Mouse (Mus musculus) stomach, embryonic 15.5 days (tissue): ENCODE data around the gene Ptpn14. TPM values are rescaled to one million over a fixed set of nuclear protein-coding genes. Genes with fewer than 3 reads are reported as not detected.

ENCODE experiments used
- ATAC-seq: fragments of 200-750 bp; cut with Nextera tagmentation; 2 replicates; pipeline ENCODE4 v1.8.0; 2017; ENCODE audit warnings: low read depth, moderate number of reproducible peaks, moderate TSS enrichment; ENCODE audit not compliant: insufficient read depth, low FRiP score
- H3K27ac ChIP-seq: fragments of 300-500 bp; sonication (generic); 2 replicates; pipeline ENCODE4 v1.5.1; 2015; ENCODE audit warnings: mild to moderate bottlenecking, inconsistent platforms
- H3K27me3 ChIP-seq: fragments of 300-500 bp; sonication (generic); replicated peaks from 2 replicates; pipeline ENCODE4 v1.6.1; 2015; ENCODE audit warnings: inconsistent platforms
- H3K36me3 ChIP-seq: fragments of 300-500 bp; sonication (generic); 2 replicates; pipeline ENCODE4 v1.6.1; 2015; ENCODE audit warnings: inconsistent platforms
- H3K4me1 ChIP-seq: fragments of 300-500 bp; sonication (generic); 2 replicates; pipeline ENCODE4 v1.6.1; 2015; ENCODE audit warnings: inconsistent platforms
- H3K4me2 ChIP-seq: fragments of 300-500 bp; sonication (generic); 2 replicates; pipeline ENCODE4 v1.6.1; 2015; ENCODE audit warnings: mild to moderate bottlenecking, inconsistent platforms
- H3K4me3 ChIP-seq: fragments of 300-500 bp; sonication (generic); replicated peaks from 2 replicates; pipeline ENCODE4 v1.5.1; 2015; ENCODE audit warnings: inconsistent platforms
- H3K9ac ChIP-seq: fragments of 300-500 bp; sonication (generic); 2 replicates; pipeline ENCODE4 v1.6.1; 2015; ENCODE audit warnings: inconsistent platforms
- H3K9me3 ChIP-seq: fragments of 300-500 bp; sonication (generic); 2 replicates; pipeline ENCODE4 v1.6.1; 2016; ENCODE audit warnings: inconsistent platforms
- WGBS: fragments of 180-500 bp; shearing (Covaris S2); methylation state at CpG from one replicate; pipeline ENCODE4 v1.1.7; 2015; 5-methylcytosine and 5-hydroxymethylcytosine counted together
- polyA plus RNA-seq: library from polyadenylated mRNA; unstranded; fragments of >200 nt; fragmentation: Nextera tagmentation; extraction: Ambion mirVana; gene quantifications from 2 replicates; pipeline ENCODE4 v1.2.1, GENCODE M21; 2015

The Ptpn14 gene
- polyA plus RNA-seq, 1 experiment from 2014 or later = 7.6 TPM

GRCm38 (mm10) chr1:189778343-189778742, 50.3 kb downstream of the Ptpn14 start:
- Histone ChIP-seq H3K4me1 (peaks cover 16% of the 10 kb centered on the region), H3K27me3 (no peaks in the 10 kb centered on the region), H3K4me2 (no peak overlapping the region), H3K27ac (no peak overlapping the region), H3K36me3 (no peaks in the 10 kb centered on the region), H3K4me3 (no peak overlapping the region), H3K9ac (no peak overlapping the region), H3K9me3 (no peaks in the 10 kb centered on the region)
- 27% methylated on average over 5 of the region's 5 CpGs for WGBS
- ATAC-seq = no peak

- 53% methylated on average over 3 of the region's 3 CpGs for WGBS
- H3K9ac ChIP-seq = no peak overlapping the region
- H3K27me3 ChIP-seq = no peaks in the 10 kb centered on the region
- H3K4me3 ChIP-seq = no peak overlapping the region
- no peak for ATAC-seq
- H3K9me3 ChIP-seq = no peaks in the 10 kb centered on the region
- no peak overlapping the region for H3K27ac ChIP-seq
- no peak overlapping the region for H3K4me2 ChIP-seq
- H3K36me3 ChIP-seq = no peaks in the 10 kb centered on the region
- H3K4me1 ChIP-seq = peaks cover 12% of the 10 kb centered on the region
Measured at GRCm38 (mm10) chr1:189779226-189779625, 51.2 kb downstream of the Ptpn14 start.

GRCm38 (mm10) chr1:189781721-189782345, 53.8 kb downstream of the Ptpn14 start:
- ATAC-seq = no peak
- 55% methylated on average over 10 of the region's 10 CpGs for WGBS

GRCm38 (mm10) chr1:189782709-189783108, 54.6 kb downstream of the Ptpn14 start:
- Histone ChIP-seq H3K9ac (no peak overlapping the region), H3K4me2 (no peak overlapping the region), H3K9me3 (no peaks in the 10 kb centered on the region), H3K27me3 (no peaks in the 10 kb centered on the region), H3K4me1 (peaks cover 30% of the 10 kb centered on the region), H3K27ac (no peak overlapping the region), H3K4me3 (no peak overlapping the region), H3K36me3 (no peaks in the 10 kb centered on the region)
- ATAC-seq = no peak
- 80% methylated on average over 6 of the region's 6 CpGs for WGBS

More at GRCm38 (mm10) chr1:189781721-189782345, 53.8 kb downstream of the Ptpn14 start:
- Histone ChIP-seq H3K9me3 (no peaks in the 10 kb centered on the region), H3K36me3 (no peaks in the 10 kb centered on the region), H3K4me1 (peaks cover 27% of the 10 kb centered on the region), H3K9ac (no peak overlapping the region), H3K4me2 (no peak overlapping the region), H3K4me3 (no peak overlapping the region), H3K27me3 (no peaks in the 10 kb centered on the region), H3K27ac (no peak overlapping the region)

- no peaks in the 10 kb centered on the region for H3K27me3 ChIP-seq
- H3K9me3 ChIP-seq = no peaks in the 10 kb centered on the region
- WGBS = 27% methylated on average over 7 of the region's 7 CpGs
- no peaks in the 10 kb centered on the region for H3K36me3 ChIP-seq
- H3K9ac ChIP-seq = no peak overlapping the region
- H3K4me1 ChIP-seq = peaks cover 33% of the 10 kb centered on the region
- H3K27ac ChIP-seq = peak overlapping the region; percentile 1; the same call in 1 of the 2 replicates
- H3K4me2 ChIP-seq = no peak overlapping the region
- no peak for ATAC-seq
- no peak overlapping the region for H3K4me3 ChIP-seq
Measured at GRCm38 (mm10) chr1:189784503-189784902, 56.4 kb downstream of the Ptpn14 start.

- 69% methylated on average over 26 of the region's 26 CpGs for WGBS
- H3K4me1 ChIP-seq = peaks cover 36% of the 10 kb centered on the region
- H3K27me3 ChIP-seq = no peaks in the 10 kb centered on the region
- no peak overlapping the region for H3K9ac ChIP-seq
- no peaks in the 10 kb centered on the region for H3K36me3 ChIP-seq
- no peak overlapping the region for H3K27ac ChIP-seq
- no peak for ATAC-seq
- H3K4me3 ChIP-seq = no peak overlapping the region
- no peaks in the 10 kb centered on the region for H3K9me3 ChIP-seq
- H3K4me2 ChIP-seq = no peak overlapping the region
Measured at GRCm38 (mm10) chr1:189786707-189787485, 58.8 kb downstream of the Ptpn14 start.

GRCm38 (mm10) chr1:189789545-189789944, 61.5 kb downstream of the Ptpn14 start:
- peak; percentile 47; the same call in 1 of the 2 replicates for ATAC-seq
- Histone ChIP-seq H3K36me3 (no peaks in the 10 kb centered on the region), H3K27me3 (no peaks in the 10 kb centered on the region), H3K27ac (no peak overlapping the region), H3K9ac (no peak overlapping the region), H3K4me2 (no peak overlapping the region), H3K9me3 (no peaks in the 10 kb centered on the region), H3K4me3 (no peak overlapping the region), H3K4me1 (peaks cover 31% of the 10 kb centered on the region)
- WGBS = 62% methylated on average over 6 of the region's 6 CpGs

- Histone ChIP-seq H3K36me3 (no peaks in the 10 kb centered on the region), H3K9ac (no peak overlapping the region), H3K9me3 (no peaks in the 10 kb centered on the region), H3K27me3 (no peaks in the 10 kb centered on the region), H3K4me2 (no peak overlapping the region), H3K4me3 (no peak overlapping the region), H3K4me1 (peaks cover 20% of the 10 kb centered on the region), H3K27ac (no peak overlapping the region)
- ATAC-seq = no peak
- WGBS = 46% methylated on average over 7 of the region's 7 CpGs
Measured at GRCm38 (mm10) chr1:189790666-189791065, 62.6 kb downstream of the Ptpn14 start.

GRCm38 (mm10) chr1:189791534-189792217, 63.6 kb downstream of the Ptpn14 start:
- Histone ChIP-seq H3K4me1 (peaks cover 13% of the 10 kb centered on the region), H3K36me3 (no peaks in the 10 kb centered on the region), H3K4me2 (no peak overlapping the region), H3K4me3 (no peak overlapping the region), H3K27me3 (no peaks in the 10 kb centered on the region), H3K9ac (no peak overlapping the region), H3K9me3 (no peaks in the 10 kb centered on the region), H3K27ac (no peak overlapping the region; the same call in 1 of the 2 replicates)
- WGBS = 79% methylated on average over 10 of the region's 10 CpGs
- no peak for ATAC-seq

GRCm38 (mm10) chr1:189792560-189793195, 64.6 kb downstream of the Ptpn14 start:
- Histone ChIP-seq H3K4me1 (peaks cover 9% of the 10 kb centered on the region), H3K9me3 (no peaks in the 10 kb centered on the region), H3K27ac (no peak overlapping the region), H3K4me2 (no peak overlapping the region), H3K36me3 (no peaks in the 10 kb centered on the region), H3K27me3 (no peaks in the 10 kb centered on the region), H3K4me3 (no peak overlapping the region), H3K9ac (no peak overlapping the region)
- no peak for ATAC-seq
- WGBS = 56% methylated on average over 14 of the region's 14 CpGs

- Histone ChIP-seq H3K4me2 (no peak overlapping the region), H3K9ac (no peak overlapping the region), H3K36me3 (no peaks in the 10 kb centered on the region), H3K27ac (no peak overlapping the region), H3K9me3 (no peaks in the 10 kb centered on the region), H3K4me1 (peaks cover 5% of the 10 kb centered on the region; the same call in 1 of the 2 replicates), H3K4me3 (no peak overlapping the region), H3K27me3 (no peaks in the 10 kb centered on the region)
- no peak for ATAC-seq
- WGBS = 77% methylated on average over 15 of the region's 15 CpGs
Measured at GRCm38 (mm10) chr1:189798949-189799348, 70.9 kb downstream of the Ptpn14 start.
